Mouse (Mus musculus) small intestine, adult 2 months (tissue): ENCODE data around the gene Cmtm7. TPM values are rescaled to one million over a fixed set of nuclear protein-coding genes. Genes with fewer than 3 reads are reported as not detected.

ENCODE experiments used
- H3K27ac ChIP-seq: fragments of 200-500 bp; 2 replicates; pipeline ENCODE4 v1.5.1; 2012; ENCODE audit warnings: low read depth, low read length, control low read depth, inconsistent platforms; ENCODE audit not compliant: insufficient read depth
- H3K27me3 ChIP-seq: fragments of 200-500 bp; 2 replicates; pipeline ENCODE4 v1.6.1; 2012; ENCODE audit warnings: mild to moderate bottlenecking, moderate library complexity, low read length, inconsistent platforms; ENCODE audit not compliant: control insufficient read depth, insufficient read depth
- H3K36me3 ChIP-seq: fragments of 200-500 bp; 2 replicates; pipeline ENCODE4 v1.6.1; 2012; ENCODE audit warnings: mild to moderate bottlenecking, low read length, control low read depth, inconsistent platforms; ENCODE audit not compliant: control insufficient read depth, insufficient read depth
- H3K4me1 ChIP-seq: fragments of 200-500 bp; 2 replicates; pipeline ENCODE4 v1.6.1; 2012; ENCODE audit warnings: low read length, inconsistent platforms, mixed read lengths; ENCODE audit not compliant: control insufficient read depth, insufficient read depth, insufficient read length
- H3K4me3 ChIP-seq: fragments of 200-500 bp; 2 replicates; pipeline ENCODE4 v1.5.1; 2012; ENCODE audit warnings: low read depth, mild to moderate bottlenecking, control low read depth, inconsistent platforms, low read length, moderate library complexity
- CTCF ChIP-seq: fragments of 200-500 bp; IDR thresholded peaks from 2 replicates; pipeline ENCODE4 v1.5.1; 2012; ENCODE audit warnings: low read depth, mild to moderate bottlenecking, control low read depth, inconsistent platforms, low read length, moderate library complexity, mixed read lengths; ENCODE audit not compliant: insufficient replicate concordance, insufficient read length; ENCODE audit errors: extremely low read depth
- POLR2A ChIP-seq: fragments of 200-500 bp; IDR thresholded peaks from 2 replicates; pipeline ENCODE4 v1.6.1; 2012; ENCODE audit warnings: low read depth, mild to moderate bottlenecking, control low read depth, inconsistent platforms, low read length, moderate library complexity
- WGBS: fragments of 180-500 bp; shearing (Covaris S2); methylation state at CpG from one replicate; pipeline ENCODE4 v1.1.7; 2018; 5-methylcytosine and 5-hydroxymethylcytosine counted together
- polyA plus RNA-seq: library from polyadenylated mRNA; depleted of rRNA; stranded (reverse); fragments of >200 nt; gene quantifications from 2 replicates; pipeline ENCODE4 v1.2.3, GENCODE M21; 2012

The Cmtm7 gene
- polyA plus RNA-seq, 1 experiment, result 70.4 TPM

GRCm38 (mm10) chr9:114787716-114788115, 6.1 kb upstream of the Cmtm7 start:
- no peak overlapping the region for H3K27ac ChIP-seq
- TF ChIP-seq CTCF (no peak), POLR2A (no peak)
- 77% methylated on average over 7 of the region's 7 CpGs for WGBS

GRCm38 (mm10) chr9:114787134-114787533, 5.5 kb upstream of the Cmtm7 start:
- no peaks in the 10 kb centered on the region for H3K36me3 ChIP-seq
- H3K4me1 ChIP-seq, result peaks cover 2% of the 10 kb centered on the region; the same call in 1 of the 2 replicates
- WGBS, result 88% methylated on average over 5 of the region's 5 CpGs
- no peak overlapping the region for H3K4me3 ChIP-seq
- no peak overlapping the region for H3K27ac ChIP-seq
- TF ChIP-seq CTCF, result no peak
- H3K27me3 ChIP-seq, result no peaks in the 10 kb centered on the region

More at GRCm38 (mm10) chr9:114787716-114788115, 6.1 kb upstream of the Cmtm7 start:
- Histone ChIP-seq H3K4me3 (no peak overlapping the region), H3K4me1 (peaks cover 2% of the 10 kb centered on the region; the same call in 1 of the 2 replicates), H3K36me3 (no peaks in the 10 kb centered on the region), H3K27me3 (no peaks in the 10 kb centered on the region)

GRCm38 (mm10) chr9:114785432-114786125, 3.9 kb upstream of the Cmtm7 start:
- Histone ChIP-seq H3K27ac (no peak overlapping the region), H3K4me1 (peaks cover 5% of the 10 kb centered on the region), H3K36me3 (no peaks in the 10 kb centered on the region), H3K4me3 (no peak overlapping the region), H3K27me3 (no peaks in the 10 kb centered on the region)
- WGBS, result 40% methylated on average over 16 of the region's 16 CpGs
- TF ChIP-seq POLR2A, result no peak
- TF ChIP-seq CTCF, result no peak

- Histone ChIP-seq H3K4me3 (peak overlapping the region; percentile 76), H3K27ac (peak overlapping the region; percentile 63), H3K4me1 (peaks cover 5% of the 10 kb centered on the region; the same call in 1 of the 2 replicates), H3K36me3 (no peaks in the 10 kb centered on the region), H3K27me3 (no peaks in the 10 kb centered on the region)
- WGBS, result under 1% methylated on average over 38 of the region's 38 CpGs
- TF ChIP-seq CTCF (no peak), POLR2A (no peak)
Measured at GRCm38 (mm10) chr9:114780746-114781525, 720 bp downstream of the Cmtm7 start.

- peaks cover 10% of the 10 kb centered on the region for H3K4me1 ChIP-seq
- H3K27me3 ChIP-seq, result no peaks in the 10 kb centered on the region
- 66% methylated on average over 23 of the region's 23 CpGs for WGBS
- H3K4me3 ChIP-seq, result peak overlapping the region; percentile 76
- no peak overlapping the region for H3K27ac ChIP-seq
- no peak for TF ChIP-seq CTCF
- no peaks in the 10 kb centered on the region for H3K36me3 ChIP-seq
Measured at GRCm38 (mm10) chr9:114779984-114780745, 1.5 kb downstream of the Cmtm7 start.

- H3K27ac ChIP-seq, result no peak overlapping the region
- no peaks in the 10 kb centered on the region for H3K27me3 ChIP-seq
- H3K4me3 ChIP-seq, result no peak overlapping the region
- 89% methylated on average over 7 of the region's 7 CpGs for WGBS
- H3K36me3 ChIP-seq, result no peaks in the 10 kb centered on the region
- TF ChIP-seq POLR2A (no peak), CTCF (no peak)
- H3K4me1 ChIP-seq, result peaks cover 10% of the 10 kb centered on the region
Measured at GRCm38 (mm10) chr9:114778877-114779276, 2.8 kb downstream of the Cmtm7 start.

- Histone ChIP-seq H3K27me3 (no peaks in the 10 kb centered on the region), H3K27ac (no peak overlapping the region), H3K4me1 (peaks cover 10% of the 10 kb centered on the region), H3K36me3 (no peaks in the 10 kb centered on the region), H3K4me3 (no peak overlapping the region)
- TF ChIP-seq POLR2A (no peak), CTCF (no peak)
- 76% methylated on average over 7 of the region's 7 CpGs for WGBS
Measured at GRCm38 (mm10) chr9:114778047-114778390, 3.6 kb downstream of the Cmtm7 start.
